Mouse (Mus musculus) C2C12 (cell line): ENCODE data around the gene Emc6.

Experiments
- CTCF ChIP-seq: IDR thresholded peaks from one replicate; pipeline ENCODE4 v1.5.1; 2011; ENCODE audit not compliant: control insufficient read depth, insufficient read depth, insufficient read length
- MYOG ChIP-seq: IDR thresholded peaks from one replicate; pipeline ENCODE4 v1.6.1; 2011; ENCODE audit not compliant: control insufficient read depth, insufficient read length; ENCODE audit errors: extremely low read depth

GRCm38 (mm10) chr11:73220651-73221050 lies 43.8 kb upstream of the Emc6 start:
- TF ChIP-seq CTCF, result no peak
- TF ChIP-seq MYOG, result no peak
